Mouse (Mus musculus) ES-E14 (cell line): Measurements from ENCODE around the gene Dlg2. TPM values are rescaled to one million over a fixed set of nuclear protein-coding genes. Genes with fewer than 3 reads are reported as not detected.

Experiments used
- DNase-seq: peaks from one replicate; pipeline ENCODE4 v3.0.0-alpha.2; 2013; ENCODE audit warnings: low read depth, low spot score
- H3K27ac ChIP-seq: 2 replicates; pipeline ENCODE4 v1.5.1; 2012; ENCODE audit warnings: low read depth, mild to moderate bottlenecking, low read length, moderate library complexity, mixed read lengths; ENCODE audit not compliant: poor library complexity, insufficient read depth, severe bottlenecking
- H3K36me3 ChIP-seq: 2 replicates; pipeline ENCODE4 v1.6.1; 2012; ENCODE audit warnings: mild to moderate bottlenecking, low read length, moderate library complexity, mixed read lengths; ENCODE audit not compliant: control insufficient read depth, poor library complexity, insufficient read depth, severe bottlenecking
- H3K4me1 ChIP-seq, 2 experiments: fragments of 150-350 bp in 1 of 2; sonication (generic) in 1 of 2; 2 replicates each; pipeline ENCODE4 v1.6.1; 2012; ENCODE audit warnings: low read length in 2 of 2, mild to moderate bottlenecking in 1 of 2, mixed read lengths in 1 of 2; ENCODE audit not compliant: control insufficient read depth in 2 of 2, insufficient read depth in 2 of 2, poor library complexity in 1 of 2
- H3K4me3 ChIP-seq, 2 experiments: fragments of 150-350 bp in 1 of 2; sonication (generic) in 1 of 2; 2 replicates each; pipeline ENCODE4 v1.5.1; 2012; ENCODE audit warnings: low read length in 2 of 2, low read depth in 1 of 2, mild to moderate bottlenecking in 1 of 2, mixed read lengths in 1 of 2; ENCODE audit not compliant: insufficient read depth in 1 of 2, poor library complexity in 1 of 2, severe bottlenecking in 1 of 2
- H3K9ac ChIP-seq: 2 replicates; pipeline ENCODE4 v1.6.1; 2012; ENCODE audit warnings: low read depth, mild to moderate bottlenecking, low read length, mixed read lengths; ENCODE audit not compliant: poor library complexity, insufficient read depth, severe bottlenecking
- H3K9me3 ChIP-seq: fragments of 150-350 bp; sonication (generic); 2 replicates; pipeline ENCODE4 v1.6.1; 2012; ENCODE audit warnings: low read depth, mild to moderate bottlenecking, low read length; ENCODE audit not compliant: control insufficient read depth, insufficient read depth
- CHD2 ChIP-seq: IDR thresholded peaks from 2 replicates; pipeline ENCODE4 v1.6.1; 2014; ENCODE audit warnings: mild to moderate bottlenecking, low read depth, low read length, inconsistent platforms
- HCFC1 ChIP-seq: IDR thresholded peaks from 2 replicates; pipeline ENCODE4 v1.6.1; 2012; ENCODE audit warnings: low read length, inconsistent platforms, borderline replicate concordance; ENCODE audit not compliant: insufficient read depth
- MAFK ChIP-seq: IDR thresholded peaks from 2 replicates; pipeline ENCODE4 v1.6.1; 2014; ENCODE audit warnings: mild to moderate bottlenecking, low read depth, low read length, inconsistent platforms; ENCODE audit not compliant: insufficient read depth
- ZC3H11A ChIP-seq: IDR thresholded peaks from 2 replicates; pipeline ENCODE4 v1.6.1; 2012; ENCODE audit warnings: low read depth, mild to moderate bottlenecking, inconsistent platforms, low read length, borderline replicate concordance
- ZNF384 ChIP-seq: IDR thresholded peaks from 2 replicates; pipeline ENCODE4 v1.6.1; 2012; ENCODE audit warnings: low read depth, low read length, inconsistent platforms
- in situ Hi-C, 2 experiments: fragments of 600-800 bp; cut with MboI; formaldehyde crosslinking; loops; one replicate each; pipeline ENCODE4 v1.15.1; 2025; ENCODE audit warnings: low sequenced_read_pairs in 2 of 2, inconsistent platforms in 1 of 2; ENCODE audit not compliant: unreplicated experiment in 2 of 2
- total RNA-seq: library from RNA; depleted of rRNA; stranded (reverse); fragments of 300-350 nt; gene quantifications from 2 replicates; pipeline ENCODE4 v1.2.3, GENCODE M21; 2012

The Dlg2 gene
- total RNA-seq, 1 experiment: 0.13 TPM

- H3K27ac ChIP-seq: no peak overlapping the region
- in situ Hi-C loops: no loop called here
- no peak for DNase-seq
Observed at GRCm38 (mm10) chr7:92463080-92463877, 1986.8 kb downstream of the Dlg2 start.

GRCm38 (mm10) chr7:92464290-92464689 lies 1987.8 kb downstream of the Dlg2 start:
- Histone ChIP-seq H3K36me3 (no peaks in the 10 kb centered on the region), H3K9me3 (no peaks in the 10 kb centered on the region), H3K27ac (no peak overlapping the region), H3K4me1 (no peaks in the 10 kb centered on the region), H3K4me3 (no peak overlapping the region), H3K9ac (no peak overlapping the region)
- in situ Hi-C loops: no loop called here
- no peak for TF ChIP-seq MAFK
- DNase-seq: no peak

More at GRCm38 (mm10) chr7:92463080-92463877, 1986.8 kb downstream of the Dlg2 start:
- Histone ChIP-seq H3K4me1 (no peaks in the 10 kb centered on the region), H3K36me3 (no peaks in the 10 kb centered on the region), H3K9ac (no peak overlapping the region), H3K9me3 (no peaks in the 10 kb centered on the region), H3K4me3 (no peak overlapping the region)
- TF ChIP-seq ZNF384 (no peak), MAFK (no peak), CHD2 (no peak)

GRCm38 (mm10) chr7:92479143-92479542 lies 2002.7 kb downstream of the Dlg2 start:
- in situ Hi-C loops: no loop called here
- TF ChIP-seq ZC3H11A (no peak), HCFC1 (no peak), CHD2 (no peak), MAFK (no peak), ZNF384 (no peak)

GRCm38 (mm10) chr7:92479748-92480147 lies 2003.3 kb downstream of the Dlg2 start:
- Histone ChIP-seq H3K9me3 (no peaks in the 10 kb centered on the region), H3K4me1 (no peaks in the 10 kb centered on the region), H3K4me3 (no peak overlapping the region), H3K36me3 (no peaks in the 10 kb centered on the region), H3K27ac (no peak overlapping the region), H3K9ac (no peak overlapping the region)
- no peak for TF ChIP-seq ZC3H11A
- TF ChIP-seq MAFK: no peak
- no peak for TF ChIP-seq HCFC1
- TF ChIP-seq CHD2: no peak
- TF ChIP-seq ZNF384: no peak
- DNase-seq: no peak
- in situ Hi-C loops: no loop called here

More at GRCm38 (mm10) chr7:92479143-92479542, 2002.7 kb downstream of the Dlg2 start:
- Histone ChIP-seq H3K27ac (no peak overlapping the region), H3K9ac (no peak overlapping the region), H3K36me3 (no peaks in the 10 kb centered on the region), H3K4me1 (no peaks in the 10 kb centered on the region), H3K9me3 (no peaks in the 10 kb centered on the region), H3K4me3 (no peak overlapping the region)
- no peak for DNase-seq

- in situ Hi-C loops: no loop called here
- TF ChIP-seq ZC3H11A: no peak
- TF ChIP-seq HCFC1: no peak
- TF ChIP-seq MAFK: no peak
- no peak for TF ChIP-seq CHD2
- no peak for DNase-seq
- Histone ChIP-seq H3K4me3 (no peak overlapping the region), H3K9ac (no peak overlapping the region), H3K36me3 (no peaks in the 10 kb centered on the region), H3K4me1 (no peaks in the 10 kb centered on the region), H3K9me3 (no peaks in the 10 kb centered on the region), H3K27ac (no peak overlapping the region)
Observed at GRCm38 (mm10) chr7:92483346-92483745, 2006.9 kb downstream of the Dlg2 start.
